8 mouse cellular contexts compared by ENCODE assay signal in the genomic region with DNA sequence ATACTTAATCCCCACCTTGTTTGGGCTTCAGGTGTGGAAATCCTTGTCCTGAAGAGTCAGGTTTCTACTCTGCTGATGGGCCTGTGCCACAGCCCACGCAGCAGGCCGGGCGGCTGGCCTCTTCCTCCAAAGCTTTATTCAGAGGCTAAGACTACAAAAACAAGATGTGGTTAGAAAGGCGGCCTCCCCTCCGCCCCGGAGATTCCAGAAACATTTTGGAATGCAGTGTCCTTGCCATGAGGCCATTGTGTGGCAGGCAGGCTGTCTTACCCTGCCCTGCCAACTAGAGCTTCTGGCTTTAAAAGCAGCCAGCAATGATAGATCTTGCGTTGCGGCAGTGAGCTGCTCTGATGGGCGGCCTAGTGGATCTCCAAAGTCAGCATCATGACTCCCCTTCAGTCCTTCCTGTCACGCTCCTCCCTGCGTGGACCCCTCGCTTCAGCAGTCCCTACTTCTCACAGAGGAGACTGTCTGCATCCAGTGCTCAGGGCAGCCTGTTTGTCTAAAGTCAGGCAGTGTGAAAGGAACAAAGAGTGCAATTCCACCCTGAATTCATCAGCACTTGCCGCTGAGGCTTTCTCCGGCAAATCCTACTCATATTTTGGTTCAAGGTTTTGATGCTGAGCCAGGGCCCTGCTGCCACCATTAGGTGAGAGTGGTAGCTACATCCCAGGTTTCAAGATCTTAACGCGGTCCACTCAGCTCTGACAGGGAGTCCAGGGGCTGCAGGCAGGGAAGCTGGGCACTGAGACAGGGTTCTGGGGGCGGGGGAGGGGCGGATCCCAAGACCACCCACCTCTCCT. TPM values are rescaled to one million over a fixed set of nuclear protein-coding genes. Genes with fewer than 3 reads are reported as not detected.
DNase-seq lines count a peak whose midpoint lies in the region; ATAC-seq and TF ChIP-seq lines count a peak whose summit lies in the region.

No protein-coding gene starts in this region.

- H3K4me3 ChIP-seq in lung, postnatal 0 days (ENCODE audit: low read depth, low read length) = no peak overlapping the region
- H3K4me3 ChIP-seq in cortical plate, adult 2 months (ENCODE audit: insufficient read depth, low read length) = no peak overlapping the region
- no peak overlapping the region; the same call in 1 of the 2 replicates for H3K4me3 ChIP-seq in layer of hippocampus, adult 2 months
- H3K4me3 ChIP-seq in midbrain, embryonic 11.5 days (ENCODE audit: low read depth, low read length) = no peak overlapping the region

- DNase-seq in lung, postnatal 0 days (ENCODE audit: low spot score) = no peak
- no peak for DNase-seq in lung, postnatal 25 days (ENCODE audit: low spot score)
- DNase-seq in frontal cortex, postnatal 36 days (ENCODE audit: low spot score in 2 of 2) = peak; percentile 50 to 77
- DNase-seq in layer of hippocampus, adult 2 months (ENCODE audit: low spot score in 2 of 2) = peak; percentile 42 to 50
- DNase-seq in midbrain, embryonic 11.5 days (ENCODE audit: low spot score, missing footprints) = peak; percentile 93
- DNase-seq in spleen, postnatal 14 days (ENCODE audit: low spot score in 2 of 2) = no peak

- H3K27ac ChIP-seq in lung, postnatal 0 days (ENCODE audit: low read length) = no peak overlapping the region
- H3K27ac ChIP-seq in cortical plate, adult 2 months (ENCODE audit: insufficient read depth, low read length) = no peak overlapping the region
- peak overlapping the region; percentile 74 for H3K27ac ChIP-seq in layer of hippocampus, adult 2 months
- H3K27ac ChIP-seq in midbrain, embryonic 11.5 days (ENCODE audit: low read depth, low read length) = peak overlapping the region; percentile 36; the same call in 1 of the 2 replicates

- H3K36me3 ChIP-seq in lung, postnatal 0 days (ENCODE audit: insufficient read depth, low read length) = no peaks in the 10 kb centered on the region
- 0 out of 2 replicates have a peak, but pooled peaks cover 2% of the 10 kb centered on the region for H3K36me3 ChIP-seq in midbrain, embryonic 11.5 days (ENCODE audit: control insufficient read depth, insufficient read depth, low read length)

- no peaks in the 10 kb centered on the region for H3K27me3 ChIP-seq in lung, postnatal 0 days (replicated peaks; ENCODE audit: insufficient read depth, low read length)
- H3K27me3 ChIP-seq in midbrain, embryonic 11.5 days (ENCODE audit: control insufficient read depth, insufficient read depth, low read length) = no peaks in the 10 kb centered on the region

- no peak overlapping the region for H3K4me2 ChIP-seq in lung, postnatal 0 days (replicated peaks; ENCODE audit: low read depth, low read length)
- H3K4me2 ChIP-seq in midbrain, embryonic 11.5 days = no peak overlapping the region

- ATAC-seq in lung, postnatal 0 days = no peak
- peak; percentile 60 for ATAC-seq in midbrain, embryonic 11.5 days (ENCODE audit: low FRiP score)
- ATAC-seq in granulocyte monocyte progenitor cell, adult 5-6 weeks (replicated peaks; ENCODE audit: poor library complexity, severe bottlenecking) = no peak

- H3K9me3 ChIP-seq in lung, postnatal 0 days (ENCODE audit: low read length) = no peaks in the 10 kb centered on the region
- no peaks in the 10 kb centered on the region for H3K9me3 ChIP-seq in midbrain, embryonic 11.5 days (ENCODE audit: control insufficient read depth, low read length)

- TF ChIP-seq EP300 in lung, postnatal 0 days (IDR thresholded peaks at IDR 0.05) = no peak

- 0 out of 2 replicates have a peak, but pooled peaks have one; percentile 4 for TF ChIP-seq CTCF in lung, postnatal 0 days (IDR thresholded peaks at IDR 0.05)
- peak; percentile 38 for TF ChIP-seq CTCF in cortical plate, adult 2 months (IDR thresholded peaks at IDR 0.05; ENCODE audit: extremely low read depth, insufficient read depth, low read length)
- TF ChIP-seq CTCF in layer of hippocampus, adult 2 months (conservative IDR thresholded peaks at IDR 0.05) = peak; percentile 74

- no peak overlapping the region for H3K9ac ChIP-seq in lung, postnatal 0 days (replicated peaks; ENCODE audit: low read depth)
- H3K9ac ChIP-seq in midbrain, embryonic 11.5 days (ENCODE audit: low read length) = peak overlapping the region; percentile 47

- no peaks in the 10 kb centered on the region for H3K4me1 ChIP-seq in lung, postnatal 0 days (ENCODE audit: insufficient read depth, low read depth, low read length)
- H3K4me1 ChIP-seq in cortical plate, adult 2 months (ENCODE audit: control insufficient read depth, insufficient read depth, low read length) = no peaks in the 10 kb centered on the region
- peaks cover 15% of the 10 kb centered on the region for H3K4me1 ChIP-seq in midbrain, embryonic 11.5 days (ENCODE audit: control insufficient read depth, insufficient read depth, low read length)

- 56% methylated on average over 17 of the region's 18 CpGs for WGBS in lung, postnatal 0 days
- WGBS in midbrain, embryonic 11.5 days = 22% methylated on average over 18 of the region's 18 CpGs

- no peak for TF ChIP-seq POLR2A in cortical plate, adult 2 months (IDR thresholded peaks at IDR 0.05; ENCODE audit: extremely low read depth, insufficient read depth, low read length)

RNA-seq across cellular contexts. Expression of gene Sap30l, which starts 14.6 kb away (rescaled TPM):
- 16.7 and 16.8 TPM in 2 replicates for polyA plus RNA-seq in lung, postnatal 0 days (2015; fragmentation: Nextera tagmentation; extraction: Ambion mirVana)
- 37.7 and 40.0 TPM in 2 replicates for polyA plus RNA-seq in cortical plate, adult 2 months (2012; rRNA removed)
- total RNA-seq in layer of hippocampus, adult 2 months (2021) = 10 to 100 TPM; 50.6 to 54.6 TPM
- polyA plus RNA-seq in midbrain, embryonic 11.5 days (2014; fragmentation: Nextera tagmentation; extraction: Ambion mirVana) = 14.5 and 14.7 TPM in 2 replicates
- total RNA-seq in granulocyte monocyte progenitor cell, adult 5-6 weeks (2014; fragmentation: Nextera tagmentation) = 9.7 and 14.0 TPM in 2 replicates
- 13.3 and 21.9 TPM in 2 replicates for total RNA-seq in granulocyte monocyte progenitor cell, adult 5-6 weeks (2017)

RNA-seq across cellular contexts. Expression of gene Hand1, which starts 45.8 kb away (rescaled TPM):
- polyA plus RNA-seq in lung, postnatal 0 days (2015; fragmentation: Nextera tagmentation; extraction: Ambion mirVana) = not detected in 2 replicates
- not detected in 2 replicates for polyA plus RNA-seq in cortical plate, adult 2 months (2012; rRNA removed)
- not detected for total RNA-seq in layer of hippocampus, adult 2 months (2021)
- polyA plus RNA-seq in midbrain, embryonic 11.5 days (2014; fragmentation: Nextera tagmentation; extraction: Ambion mirVana) = not detected in 2 replicates
- not detected in 2 replicates for total RNA-seq in granulocyte monocyte progenitor cell, adult 5-6 weeks (2014; fragmentation: Nextera tagmentation)
- total RNA-seq in granulocyte monocyte progenitor cell, adult 5-6 weeks (2017) = not detected in 2 replicates

Comparison
In these comparisons a context has a peak if more than half of its experiments do, and no peak if none do; other contexts are left out.
1. DNase-seq: peak in frontal cortex, postnatal 36 days (2 of 2), layer of hippocampus, adult 2 months (2 of 2) and midbrain, embryonic 11.5 days (single experiment); none in lung, postnatal 0 days (single experiment), lung, postnatal 25 days (single experiment) and spleen, postnatal 14 days (0 of 2).
2. H3K27ac ChIP-seq: peak in layer of hippocampus, adult 2 months (single experiment) and midbrain, embryonic 11.5 days (single experiment); none in lung, postnatal 0 days (single experiment) and cortical plate, adult 2 months (single experiment).
3. CTCF ChIP-seq: peak in every context shown above with its lines; median percentile 74 in layer of hippocampus, adult 2 months; 38 in cortical plate, adult 2 months; 4 in lung, postnatal 0 days.